Mouse (Mus musculus) CD4-positive, CD25-positive, alpha-beta regulatory T cell, adult 2 months (primary cell): ENCODE data around the gene Bphl.

Experiments
- DNase-seq: peaks from one replicate; pipeline ENCODE4 v3.0.0-alpha.2; 2012; ENCODE audit warnings: low read depth, low spot score

The Bphl gene

DNA sequence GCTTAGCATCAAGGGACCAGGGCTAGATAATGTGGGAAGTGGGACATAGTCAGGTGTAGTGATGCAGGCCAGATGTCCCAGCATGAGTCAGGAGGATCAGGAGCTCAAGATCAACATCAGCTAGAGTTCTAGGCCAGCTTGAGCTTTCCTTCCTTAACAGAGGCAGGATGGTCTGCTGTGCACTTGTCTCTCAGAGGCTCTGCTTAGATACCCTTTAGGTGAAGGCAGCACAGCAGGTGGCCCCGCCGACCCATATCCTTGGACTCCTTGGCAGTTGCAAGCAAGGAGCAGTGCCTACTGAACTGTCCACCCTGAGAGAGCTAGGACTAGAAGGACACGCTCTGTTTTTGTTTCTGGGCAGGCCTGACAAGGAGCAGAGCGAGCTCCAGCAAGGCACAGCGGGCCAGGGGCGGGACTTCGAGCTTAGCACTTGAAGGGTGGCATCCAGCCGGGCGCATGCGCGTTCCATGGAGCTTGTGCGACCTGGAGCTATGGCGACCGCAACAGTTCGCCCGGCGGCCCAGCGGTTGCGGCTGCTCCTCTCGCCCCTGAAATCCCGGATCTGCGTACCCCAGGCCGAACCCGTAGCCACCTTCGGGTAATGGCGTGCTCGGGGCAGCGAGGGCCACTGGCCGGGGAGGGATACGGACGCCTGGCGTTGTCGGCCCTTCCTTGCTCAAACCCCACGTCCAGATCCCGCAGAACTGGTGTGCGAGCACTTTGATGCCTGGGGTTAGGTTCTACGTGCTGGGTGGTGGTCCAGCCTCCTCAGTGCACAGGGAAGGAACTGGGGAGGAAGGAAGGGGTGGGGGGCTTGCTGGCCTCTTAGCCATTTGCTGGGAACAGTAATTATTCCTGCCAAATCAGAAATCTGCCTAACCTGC is at the start of gene Bphl:
Bphl (plus strand) TSS at position 426 of the 884 bp plus-strand sequence.
- DNase-seq, result peak; percentile 96

DNA sequence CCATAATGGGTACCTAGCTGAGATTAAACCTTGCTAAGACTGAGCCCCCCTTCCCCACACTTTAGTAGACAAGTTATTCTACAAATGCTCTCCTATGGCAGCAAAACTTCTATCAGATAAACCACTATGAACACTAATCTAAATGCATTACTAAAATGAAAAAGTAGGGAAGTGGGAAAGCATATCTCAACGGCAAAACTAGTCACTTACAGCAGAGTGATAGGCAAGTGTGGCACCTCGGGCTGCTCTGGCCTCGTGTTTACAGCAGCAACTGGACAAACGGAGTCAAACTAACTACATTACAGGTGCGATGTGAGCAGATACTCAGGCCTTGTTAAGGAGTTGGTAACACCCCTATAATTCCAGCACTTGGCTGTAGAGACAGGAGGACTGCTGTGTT is 47.8 kb upstream of the Bphl start:
- DNase-seq, result no peak

DNA sequence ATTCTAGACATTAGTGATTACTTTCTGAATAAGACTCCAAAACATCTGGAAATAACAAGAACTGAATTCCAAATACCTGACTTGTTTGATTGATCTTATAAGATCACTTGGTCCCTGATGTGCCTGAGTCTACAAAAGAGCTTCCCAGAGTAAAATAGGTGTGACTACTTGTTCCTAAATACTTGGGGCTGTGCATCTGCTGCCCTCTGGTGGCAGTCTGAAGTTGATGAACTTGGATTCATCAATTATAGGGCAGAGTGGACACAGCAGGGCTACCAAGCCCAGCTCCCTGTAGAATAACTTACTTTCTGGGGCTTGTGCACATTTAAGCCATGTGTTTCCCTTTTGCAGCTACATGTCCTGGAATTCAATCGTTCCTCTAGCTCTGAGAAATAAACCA is 42.2 kb upstream of the Bphl start:
- peak; percentile 88 for DNase-seq

DNA sequence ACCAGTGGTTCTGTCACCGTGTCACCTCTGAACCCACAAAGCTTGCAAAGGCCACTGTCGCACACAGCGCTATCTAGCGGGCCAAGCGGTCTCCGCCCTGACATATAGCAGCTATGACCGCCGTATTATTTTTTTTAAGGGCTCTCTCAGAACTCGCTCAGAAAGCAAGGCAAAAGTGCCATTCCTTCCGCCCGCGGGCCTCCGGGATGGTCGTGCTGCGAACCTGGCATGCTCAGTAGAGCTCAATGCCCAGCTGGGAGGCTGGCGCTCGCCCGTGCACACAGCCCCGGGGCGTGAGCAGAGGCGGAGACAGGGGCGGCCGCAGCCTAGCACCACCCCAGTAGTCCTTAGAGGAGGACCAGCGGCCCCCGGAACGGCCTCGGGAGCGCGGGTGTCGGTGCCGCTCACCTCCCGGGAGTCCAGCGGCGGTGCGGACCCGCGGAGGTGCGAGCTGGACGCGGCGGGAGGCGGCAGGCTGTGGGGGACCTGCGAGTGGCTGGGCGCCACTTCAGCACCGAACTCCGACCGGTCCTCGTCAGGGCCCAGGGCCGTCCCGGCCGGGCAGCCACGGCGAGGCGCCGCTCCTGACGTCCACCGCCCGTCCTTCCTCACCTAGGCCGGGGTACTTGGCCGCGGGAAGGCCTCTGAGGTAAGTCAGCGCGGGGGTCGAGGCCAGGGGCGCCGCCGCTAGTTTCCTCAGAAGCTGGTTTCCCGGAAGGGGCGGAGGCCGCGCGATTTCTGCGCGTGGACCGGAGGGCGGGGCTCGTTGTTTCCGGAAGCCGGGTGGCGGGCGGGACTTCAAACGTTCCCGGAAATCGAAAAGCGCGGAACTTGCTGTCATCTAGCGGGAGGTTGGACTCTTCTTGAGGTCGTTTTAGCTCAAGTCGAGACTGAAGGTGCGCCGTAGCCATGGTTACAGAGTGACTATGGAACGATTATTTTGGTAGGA is 35.1 kb upstream of the Bphl start, which contains the start of the genes Ripk1 and Serpinb6a:
Ripk1 (plus strand) TSS at position 306 of the 949 bp plus-strand sequence.
Serpinb6a (minus strand) TSS at position 737 of the 949 bp plus-strand sequence.
- peak; percentile 95 for DNase-seq

DNA sequence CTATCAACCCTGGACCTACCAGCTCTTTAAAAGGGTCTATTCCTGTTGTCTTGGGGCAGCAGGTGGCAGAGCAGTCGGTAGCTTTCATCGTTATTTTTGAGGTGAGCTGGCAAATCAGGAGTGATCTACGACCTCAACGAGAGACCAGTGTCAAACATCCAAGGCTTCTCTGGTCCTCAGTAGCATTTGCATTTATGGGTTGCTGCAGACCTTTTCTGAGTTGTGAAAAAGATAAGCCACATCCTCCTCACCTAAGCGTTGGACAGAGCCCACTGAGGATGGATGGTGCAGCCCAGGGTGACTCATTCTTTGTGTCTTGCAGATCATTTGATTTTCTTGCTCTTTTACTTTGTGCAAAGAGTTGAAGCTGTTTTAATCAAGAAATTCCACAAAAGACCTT is 34.3 kb upstream of the Bphl start:
- no peak for DNase-seq

DNA sequence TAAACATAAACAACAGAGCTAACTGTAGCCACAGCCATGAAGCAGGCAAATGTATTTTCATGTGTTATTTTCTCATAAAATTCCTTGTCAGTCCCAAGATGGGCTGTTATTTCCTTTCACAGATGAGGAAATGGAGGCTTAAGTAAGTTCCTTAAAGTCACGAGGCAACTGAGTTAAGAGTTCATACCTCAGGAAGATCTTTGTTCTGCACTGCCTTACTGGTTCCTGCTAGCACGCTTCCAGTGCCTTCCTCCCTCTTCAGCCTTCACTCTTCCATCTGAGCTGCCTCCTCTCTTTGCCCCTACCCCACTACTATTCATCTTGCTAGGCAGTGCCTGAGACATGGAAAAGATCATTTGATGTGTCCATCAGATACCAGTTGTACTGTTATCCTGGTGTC is 30.2 kb upstream of the Bphl start:
- no peak for DNase-seq

DNA sequence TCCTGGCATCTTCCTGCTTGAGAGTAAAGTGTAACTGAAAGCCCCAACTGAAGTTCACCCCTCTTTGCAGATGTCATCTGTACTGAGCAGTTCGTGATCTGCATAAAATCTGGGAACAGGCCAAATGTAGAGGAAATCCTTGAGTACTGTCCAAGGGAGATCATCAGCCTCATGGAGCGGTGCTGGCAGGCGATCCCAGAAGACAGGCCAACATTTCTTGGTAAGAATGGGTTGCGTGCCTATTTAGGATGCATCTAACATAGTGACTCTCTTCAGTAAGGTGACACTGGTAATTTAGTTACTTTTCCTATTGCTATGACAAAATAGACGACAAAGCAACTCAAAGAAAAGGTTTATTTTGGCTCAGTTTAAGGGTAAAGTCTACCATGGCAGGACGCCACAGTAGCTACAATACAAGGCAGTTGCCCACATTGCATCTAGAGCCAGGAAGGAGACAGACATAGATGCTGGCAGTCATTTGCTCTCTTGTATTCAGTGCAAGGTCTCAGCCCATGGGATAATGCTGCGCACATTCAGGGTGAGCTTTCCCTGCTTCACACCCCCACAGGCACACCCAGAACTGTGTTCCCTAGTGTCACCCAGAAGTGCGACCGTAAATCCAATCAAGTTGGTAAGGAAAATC is 20.3 kb upstream of the Bphl start:
- no peak for DNase-seq

DNA sequence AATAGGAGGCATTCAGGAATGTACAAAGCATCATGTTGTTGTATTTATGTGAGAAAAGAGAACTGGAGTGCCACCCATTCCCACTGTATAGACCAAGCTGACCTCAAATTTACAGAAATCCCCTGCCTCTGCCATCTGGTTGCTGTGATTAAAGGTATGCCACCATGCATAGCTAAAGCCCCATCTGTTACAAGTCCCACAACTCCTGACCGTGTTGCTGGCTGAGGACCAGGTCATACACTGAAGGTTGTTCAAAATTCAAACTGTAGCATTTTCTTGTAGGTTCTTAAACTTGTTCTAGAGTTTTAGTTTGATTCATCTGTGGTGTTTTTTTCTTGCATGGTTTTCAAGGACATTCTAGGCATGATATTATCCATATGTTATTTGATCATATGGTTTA is 18.9 kb upstream of the Bphl start:
- no peak for DNase-seq

DNA sequence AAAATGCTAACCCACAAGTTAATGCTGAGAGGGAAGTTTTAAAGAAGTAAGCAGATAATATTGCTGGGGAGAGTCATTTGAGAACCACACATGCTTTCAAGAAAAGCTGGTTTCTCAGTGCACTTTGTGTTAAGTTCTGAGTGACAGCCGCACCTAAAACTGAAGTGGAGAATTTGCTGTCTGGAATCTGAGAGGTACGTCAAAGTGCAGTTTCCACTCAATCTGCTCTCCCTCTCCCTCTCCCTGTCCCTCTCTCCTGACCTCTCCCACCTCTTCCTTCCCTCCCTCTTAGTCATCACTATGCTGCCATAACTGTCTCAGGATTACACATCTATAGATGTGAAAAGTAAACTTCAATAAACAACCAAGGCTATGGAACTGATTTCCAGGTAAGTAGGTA is 15.4 kb upstream of the Bphl start:
- no peak for DNase-seq

DNA sequence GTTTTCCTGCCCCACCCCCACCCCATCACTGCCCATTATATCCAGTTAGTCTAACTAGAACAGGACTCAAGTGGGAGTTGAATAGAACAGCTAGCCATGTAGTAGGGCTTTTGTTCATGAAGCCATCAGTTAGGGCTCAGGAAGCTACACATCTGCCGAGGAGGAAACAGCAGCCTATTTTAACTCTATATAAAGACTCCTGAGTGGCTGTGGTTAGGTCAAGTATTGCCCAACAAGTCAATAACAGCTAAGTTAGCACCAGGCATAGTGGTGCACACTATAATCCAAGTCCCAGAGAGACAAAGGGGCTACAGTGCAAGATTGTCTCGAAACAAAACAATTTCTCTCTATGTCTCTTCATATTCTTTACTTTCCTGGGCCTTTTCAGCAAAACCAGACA is 5.4 kb upstream of the Bphl start:
- DNase-seq, result no peak

DNA sequence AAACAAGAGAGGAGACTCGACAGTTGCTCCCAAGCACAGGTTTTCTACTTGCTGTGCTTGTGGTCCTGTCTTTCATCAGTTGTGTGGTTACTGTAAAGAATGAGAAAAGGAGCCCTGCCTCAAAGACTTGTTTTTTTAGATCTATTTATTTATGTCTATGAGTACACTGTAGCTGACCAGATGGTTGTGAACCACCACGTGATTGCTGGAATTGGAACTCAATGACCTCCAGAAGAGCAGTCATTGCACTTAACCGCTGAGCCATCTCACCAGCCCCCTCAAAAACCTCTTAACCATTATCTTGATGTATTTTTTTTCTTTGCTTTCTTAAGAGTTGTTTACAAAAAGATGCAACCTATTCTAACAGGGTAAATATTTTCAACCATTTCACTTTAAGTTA is 2.0 kb upstream of the Bphl start:
- no peak for DNase-seq

DNA sequence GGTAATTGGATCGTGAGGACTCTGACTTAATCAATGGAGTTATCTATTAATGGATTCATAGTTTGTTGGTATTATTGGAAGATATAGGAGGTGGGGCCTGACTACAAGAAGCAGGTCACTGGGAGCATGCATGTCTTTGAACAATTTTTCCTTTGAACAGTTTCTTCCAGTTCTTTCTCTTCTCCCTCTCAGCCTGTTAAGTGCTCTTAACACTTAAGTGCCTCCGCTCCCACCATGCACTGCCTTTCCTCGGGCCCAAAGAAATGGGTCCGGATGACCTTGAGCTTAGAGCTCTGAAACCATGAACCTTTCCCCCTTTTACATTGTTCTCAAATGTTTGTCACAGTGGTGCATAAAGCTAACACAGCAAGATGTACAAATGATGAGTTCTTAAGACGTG is 671 bp upstream of the Bphl start:
- DNase-seq, result no peak

DNA sequence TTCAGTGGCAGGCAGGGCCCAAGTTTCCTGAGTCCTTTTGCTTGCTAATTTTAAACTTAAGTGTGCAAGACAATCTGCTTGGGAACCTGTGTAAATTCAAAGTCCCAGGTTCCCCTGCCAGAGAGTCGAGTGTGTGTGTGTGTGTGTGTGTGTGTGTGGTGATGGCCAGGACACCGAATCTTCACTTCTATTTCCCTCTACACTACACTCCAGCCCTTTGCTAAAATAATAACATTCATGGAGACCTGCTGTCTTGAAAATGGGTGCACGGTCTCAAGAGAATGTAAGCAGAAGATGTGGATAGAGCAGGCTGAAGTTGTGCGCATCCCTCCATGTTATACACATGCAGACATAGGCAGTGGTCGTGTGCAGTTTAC is 647 bp downstream of the Bphl start:
- DNase-seq, result peak; percentile 31

DNA sequence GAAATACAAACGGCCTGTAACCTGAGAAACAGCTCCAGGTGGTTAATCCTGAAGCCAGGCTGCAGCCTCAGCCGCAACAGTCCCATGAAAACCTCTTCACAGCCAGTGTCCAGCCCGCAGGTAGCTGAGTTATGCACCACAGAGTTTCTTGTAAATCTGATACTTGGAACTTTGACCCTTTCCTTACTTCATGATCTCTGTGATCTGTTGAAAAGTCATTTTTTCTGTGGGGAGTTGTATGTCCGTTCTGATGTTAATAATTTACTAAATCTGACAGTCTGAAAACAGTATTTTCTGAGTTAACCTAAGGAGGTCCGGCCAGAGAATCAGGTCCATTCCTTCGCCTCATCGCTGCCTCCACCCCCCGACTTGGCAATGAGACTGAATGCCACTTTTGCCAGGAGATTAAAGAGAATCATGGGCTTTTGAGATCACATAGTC is 1.5 kb downstream of the Bphl start:
- no peak for DNase-seq

DNA sequence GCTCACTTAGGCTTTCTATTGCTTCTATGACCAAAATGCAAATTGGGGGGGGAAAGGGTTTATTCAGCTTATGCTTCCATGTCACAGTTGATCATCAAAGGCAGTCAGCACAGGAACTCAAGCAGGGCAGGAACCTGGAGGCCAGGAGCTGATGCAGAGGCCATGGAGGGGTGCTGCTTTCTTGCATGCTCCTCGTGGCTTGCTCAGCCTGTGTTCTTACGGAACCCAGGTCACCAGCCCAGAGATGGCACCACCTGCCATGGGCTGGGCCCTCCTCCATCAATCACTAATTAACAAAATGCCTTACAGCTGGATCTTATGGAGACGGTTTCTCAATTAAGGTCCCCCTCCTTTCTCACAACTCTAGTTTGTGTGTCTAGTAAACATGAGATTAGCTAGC is 2.7 kb downstream of the Bphl start:
- no peak for DNase-seq

DNA sequence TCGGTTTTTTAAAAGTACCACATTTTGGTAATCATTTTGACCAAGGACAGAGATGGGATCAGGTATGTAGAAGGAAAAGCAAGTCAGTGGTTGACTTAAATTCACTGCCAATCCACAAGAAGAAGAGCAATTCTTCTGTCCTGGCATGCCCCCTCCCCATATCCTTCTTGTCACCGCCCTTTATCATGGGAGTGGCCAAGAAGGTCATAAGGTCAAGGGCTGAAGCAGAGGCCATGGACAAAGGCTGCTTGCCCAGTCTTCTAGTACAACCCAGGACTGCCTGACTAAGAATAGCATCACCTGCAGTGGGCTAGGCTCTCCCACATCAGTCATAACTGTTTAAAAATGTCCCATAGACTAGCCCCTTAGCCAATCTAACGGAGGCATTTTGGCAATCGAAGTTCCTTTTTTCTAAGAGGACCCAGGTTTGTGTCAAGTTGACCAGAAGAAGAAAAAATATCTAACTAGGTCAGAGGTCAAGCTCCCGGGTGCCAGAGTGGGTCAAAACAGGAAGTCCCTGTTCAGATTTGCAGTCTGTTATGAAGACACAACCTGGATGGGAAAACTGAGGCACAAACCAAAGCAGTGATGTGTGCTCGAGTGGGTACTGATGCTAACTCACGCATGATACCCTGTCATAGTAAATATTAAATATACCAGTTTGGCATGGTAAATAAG is 6.5 kb downstream of the Bphl start:
- no peak for DNase-seq

DNA sequence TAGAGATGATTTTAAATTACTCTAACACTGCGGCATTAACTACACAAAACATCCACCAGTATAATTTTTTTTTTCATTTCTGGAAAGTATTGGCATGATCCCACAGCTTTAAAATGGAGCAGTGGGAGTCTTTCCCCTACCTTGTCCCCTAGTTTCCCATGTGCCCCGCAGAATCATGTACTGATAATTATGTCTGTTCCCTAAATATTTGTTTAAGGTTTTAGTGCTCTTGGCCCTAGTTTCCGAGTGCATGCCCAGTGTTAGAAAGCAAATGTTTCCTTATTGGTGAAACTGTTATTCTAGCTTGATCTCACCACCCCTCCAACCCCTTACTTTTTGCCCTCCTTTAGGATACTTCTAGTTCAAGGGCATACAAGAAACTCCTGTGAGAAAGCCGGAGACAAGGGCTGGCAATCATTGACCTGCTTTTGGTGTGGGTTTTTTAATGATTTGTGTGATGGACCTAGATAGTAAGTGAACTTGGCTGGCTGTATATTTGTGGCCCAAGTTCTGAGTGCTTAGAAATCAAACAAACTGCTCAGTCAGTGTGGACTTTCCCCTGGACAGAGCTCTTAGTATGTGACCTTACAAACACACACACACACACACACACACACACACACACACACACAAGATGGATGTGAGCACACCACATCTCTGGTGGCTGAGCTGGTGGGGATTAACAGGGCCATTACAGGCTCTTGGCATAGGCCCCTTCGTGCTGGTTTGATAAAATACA is 8.3 kb downstream of the Bphl start:
- no peak for DNase-seq

DNA sequence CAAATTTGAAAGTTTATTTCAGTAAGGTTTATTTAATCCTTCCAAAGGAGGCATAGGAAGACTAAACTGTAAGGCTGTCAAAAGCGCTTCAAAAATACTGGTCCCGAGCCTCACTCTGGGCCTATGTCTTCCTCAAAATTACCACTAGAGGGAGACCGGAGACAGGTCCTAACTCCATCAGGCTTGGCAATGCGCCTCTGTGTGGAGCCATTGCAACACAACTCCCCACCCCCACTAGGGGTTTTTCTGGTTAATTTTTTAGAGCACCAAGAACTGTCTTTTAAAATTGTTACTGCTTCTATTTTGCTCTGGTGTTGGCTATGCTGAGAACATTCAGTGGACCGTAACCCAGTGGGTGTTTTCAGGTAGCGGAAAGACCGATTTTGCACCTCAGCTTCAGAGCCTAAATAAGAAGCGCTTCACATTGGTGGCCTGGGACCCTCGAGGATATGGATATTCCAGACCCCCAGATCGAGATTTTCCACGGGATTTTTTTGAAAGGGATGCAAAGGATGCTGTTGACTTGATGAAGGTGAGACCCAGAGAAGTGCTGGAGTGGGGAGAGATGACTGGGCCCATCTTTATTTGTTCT is 9.1 kb downstream of the Bphl start:
- DNase-seq, result peak; percentile 87

DNA sequence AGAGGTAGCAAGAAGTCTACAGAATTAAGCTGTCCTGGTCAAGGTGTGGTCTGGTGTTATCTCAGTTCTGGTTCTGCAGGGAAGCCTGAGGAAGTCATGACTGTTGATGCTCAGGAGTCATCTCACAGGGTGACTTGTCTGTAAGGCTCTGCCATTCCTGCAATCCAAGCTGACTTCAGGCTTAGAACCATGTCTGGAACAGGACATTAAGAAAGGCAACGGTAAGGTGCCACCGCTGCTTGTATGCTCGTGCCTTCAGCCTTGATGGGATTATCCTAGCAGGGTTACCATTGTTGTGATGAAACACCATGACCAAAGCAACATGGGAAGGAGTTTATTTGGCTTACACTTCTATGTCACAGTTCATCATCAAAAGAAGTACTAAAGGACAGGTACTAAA is 10.1 kb downstream of the Bphl start:
- no peak for DNase-seq

DNA sequence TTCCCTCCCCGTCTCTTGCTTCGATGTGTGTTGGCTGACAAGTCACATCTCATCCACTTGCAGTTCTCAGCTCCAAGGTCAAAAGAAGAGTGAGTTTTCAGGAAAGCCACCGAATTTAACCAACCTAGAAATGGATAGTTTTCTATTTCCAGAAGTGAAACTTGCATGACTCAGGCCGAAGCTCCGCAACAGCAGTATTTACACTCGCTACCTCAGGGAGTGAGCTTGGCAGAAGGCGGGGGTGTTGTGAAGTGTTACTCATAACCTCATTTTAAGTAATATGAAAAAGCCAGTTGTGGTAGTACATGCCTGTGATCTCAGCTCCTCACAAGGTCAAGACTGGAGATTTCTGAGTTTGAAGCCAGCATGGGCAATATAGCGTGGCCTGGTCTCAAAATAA is 13.1 kb downstream of the Bphl start:
- no peak for DNase-seq
